Mouse (Mus musculus) kidney, postnatal 14 days (tissue): ENCODE results near the gene Syngr4.
A peak's percentile ranks its signal among the peaks of the same experiment; 100 is the strongest.
"Not testable (repeated sequence)": the region's sequence is repeated elsewhere in the genome, so short reads cannot be mapped to it uniquely, and the experiment has no call there.

Experiments used
- DNase-seq: peaks from one replicate; pipeline ENCODE4 v3.0.0; 2022; ENCODE audit warnings: mixed read lengths

The Syngr4 gene

GRCm38 (mm10) chr7:45896517-45897257 lies at the start of gene Syngr4, which contains the start of gene Tmem143:
TSS of gene Syngr4 (minus strand) at chr7:45896714.
TSS of gene Tmem143 (plus strand) at chr7:45896941.
- peak; percentile 98 for DNase-seq

- DNase-seq, result not testable (repeated sequence)
Observed at GRCm38 (mm10) chr7:45943280-45943679, 46.8 kb upstream of the Syngr4 start.

GRCm38 (mm10) chr7:45941986-45942385 lies 45.5 kb upstream of the Syngr4 start:
- DNase-seq, result no peak

GRCm38 (mm10) chr7:45939836-45940235 lies 43.3 kb upstream of the Syngr4 start:
- peak; percentile 50 for DNase-seq

- DNase-seq, result peak; percentile 72
Observed at GRCm38 (mm10) chr7:45935114-45935513, 38.6 kb upstream of the Syngr4 start.

- DNase-seq, result not testable (repeated sequence)
Observed at GRCm38 (mm10) chr7:45933766-45934165, 37.3 kb upstream of the Syngr4 start.

GRCm38 (mm10) chr7:45929688-45930087 lies 33.2 kb upstream of the Syngr4 start:
- DNase-seq, result no peak

- no peak for DNase-seq
Observed at GRCm38 (mm10) chr7:45928626-45929295, 32.2 kb upstream of the Syngr4 start.

GRCm38 (mm10) chr7:45924429-45924816 lies 27.9 kb upstream of the Syngr4 start:
- DNase-seq, result peak; percentile 57

GRCm38 (mm10) chr7:45923762-45924428 lies 27.4 kb upstream of the Syngr4 start, which contains the start of gene Ccdc114:
TSS of gene Ccdc114 (plus strand) at chr7:45924072.
- DNase-seq, result peak; percentile 91

- peak; percentile 97 for DNase-seq
Observed at GRCm38 (mm10) chr7:45922928-45923761, 26.6 kb upstream of the Syngr4 start.

- no peak for DNase-seq
Observed at GRCm38 (mm10) chr7:45921950-45922600, 25.6 kb upstream of the Syngr4 start.

GRCm38 (mm10) chr7:45921242-45921621 lies 24.7 kb upstream of the Syngr4 start, which contains the start of gene Emp3:
TSS of gene Emp3 (minus strand) at chr7:45921404.
- peak; percentile 63 for DNase-seq

- no peak for DNase-seq
Observed at GRCm38 (mm10) chr7:45920583-45921241, 24.2 kb upstream of the Syngr4 start.

GRCm38 (mm10) chr7:45919761-45920160 lies 23.2 kb upstream of the Syngr4 start:
- no peak for DNase-seq

GRCm38 (mm10) chr7:45919083-45919671 lies 22.7 kb upstream of the Syngr4 start:
- DNase-seq, result no peak

GRCm38 (mm10) chr7:45917926-45918325 lies 21.4 kb upstream of the Syngr4 start:
- DNase-seq, result no peak

- peak; percentile 48 for DNase-seq
Observed at GRCm38 (mm10) chr7:45917004-45917704, 20.6 kb upstream of the Syngr4 start.

- DNase-seq, result peak; percentile 89
Observed at GRCm38 (mm10) chr7:45916056-45917003, 19.8 kb upstream of the Syngr4 start.
